Mouse (Mus musculus) kidney, embryonic 16.5 days (tissue): Measurements from ENCODE around the gene Hist1h3g. TPM values are rescaled to one million over a fixed set of nuclear protein-coding genes. Genes with fewer than 3 reads are reported as not detected.
"Not testable (repeated sequence)": the region's sequence is repeated elsewhere in the genome, so short reads cannot be mapped to it uniquely, and the experiment has no call there.

Source experiments
- ATAC-seq: fragments of 200-750 bp; cut with Nextera tagmentation; 2 replicates; pipeline ENCODE4 v1.8.0; 2017; ENCODE audit warnings: moderate TSS enrichment; ENCODE audit not compliant: low FRiP score, low TSS enrichment
- H3K27ac ChIP-seq: fragments of 300-500 bp; sonication (generic); 2 replicates; pipeline ENCODE4 v1.5.1; 2014; ENCODE audit warnings: low read length
- H3K27me3 ChIP-seq: fragments of 300-500 bp; sonication (generic); 2 replicates; pipeline ENCODE4 v1.6.1; 2014; ENCODE audit warnings: low read length, control low read depth, mixed read lengths; ENCODE audit not compliant: insufficient read depth
- H3K36me3 ChIP-seq: fragments of 300-500 bp; sonication (generic); 2 replicates; pipeline ENCODE4 v1.6.1; 2014; ENCODE audit warnings: low read length, control low read depth, mixed read lengths; ENCODE audit not compliant: insufficient read depth
- H3K4me1 ChIP-seq: fragments of 300-500 bp; sonication (generic); 2 replicates; pipeline ENCODE4 v1.6.1; 2014; ENCODE audit warnings: low read length, control low read depth, mixed read lengths; ENCODE audit not compliant: insufficient read depth
- H3K4me2 ChIP-seq: fragments of 300-500 bp; sonication (generic); replicated peaks from 2 replicates; pipeline ENCODE4 v1.6.1; 2014; ENCODE audit warnings: low read depth, low read length
- H3K4me3 ChIP-seq: fragments of 300-500 bp; sonication (generic); 2 replicates; pipeline ENCODE4 v1.5.1; 2014; ENCODE audit warnings: mild to moderate bottlenecking, low read length
- H3K9ac ChIP-seq: fragments of 300-500 bp; sonication (generic); replicated peaks from 2 replicates; pipeline ENCODE4 v1.6.1; 2014; ENCODE audit warnings: low read length
- H3K9me3 ChIP-seq: fragments of 300-500 bp; sonication (generic); 2 replicates; pipeline ENCODE4 v1.6.1; 2016; ENCODE audit warnings: low read length, control low read depth
- WGBS: fragments of 180-500 bp; shearing (Covaris S2); extraction: QIAGEN DNeasy Blood & Tissue Kit; methylation state at CpG from one replicate; pipeline ENCODE4 v1.1.7; 2014; 5-methylcytosine and 5-hydroxymethylcytosine counted together
- polyA plus RNA-seq: library from polyadenylated mRNA; unstranded; fragments of >200 nt; fragmentation: Nextera tagmentation; extraction: Ambion mirVana; gene quantifications from 2 replicates; pipeline ENCODE4 v1.2.1, GENCODE M21; 2015

The Hist1h3g gene
- polyA plus RNA-seq, 1 experiment from 2014 or later: 6.0 TPM

- H3K9me3 ChIP-seq, H3K4me1 ChIP-seq, H3K27me3 ChIP-seq, H3K36me3 ChIP-seq, ATAC-seq: not testable (repeated sequence)
- Histone ChIP-seq H3K9ac (peak overlapping the region; percentile 74), H3K27ac (peak overlapping the region; percentile 92), H3K4me3 (peak overlapping the region; percentile 54), H3K4me2 (peak overlapping the region; percentile 56)
- 4% methylated on average over 3 of the region's 3 CpGs for WGBS
Observed at GRCm38 (mm10) chr13:23542225-23542980, 7.2 kb downstream of the Hist1h3g start.

- Histone ChIP-seq H3K9ac (peak within 1 kb of the TSS; percentile 74), H3K4me3 (peak within 1 kb of the TSS; percentile 54), H3K27ac (peak within 1 kb of the TSS; percentile 97), H3K4me2 (peak within 1 kb of the TSS; percentile 86)
- under 1% methylated on average over 30 of the region's 42 CpGs for WGBS
- H3K4me1 ChIP-seq, H3K9me3 ChIP-seq, H3K27me3 ChIP-seq, H3K36me3 ChIP-seq: not testable (repeated sequence)
- ATAC-seq: peak; percentile 96
Observed at GRCm38 (mm10) chr13:23542999-23543607, 7.9 kb downstream of the Hist1h3g start, which contains the start of gene Hist1h2bh. Gene Hist1h2bh, minus strand, starts transcription at chr13:23543392.

GRCm38 (mm10) chr13:23543965-23544786, 9.0 kb downstream of the Hist1h3g start, which contains the start of gene Hist1h3f:
Gene Hist1h3f, plus strand, starts transcription at chr13:23544052.
- peaks cover 5% of the 10 kb centered on the region; the same call in 1 of the 2 replicates for H3K4me1 ChIP-seq
- H3K36me3 ChIP-seq: no peaks in the 10 kb centered on the region
- no peaks in the 10 kb centered on the region for H3K9me3 ChIP-seq
- H3K4me3 ChIP-seq: peak within 1 kb of the TSS; percentile 54
- H3K4me2 ChIP-seq: peak within 1 kb of the TSS; percentile 86
- peak; percentile 93 for ATAC-seq
- WGBS: under 1% methylated on average over 25 of the region's 45 CpGs
- H3K27me3 ChIP-seq: no peaks in the 10 kb centered on the region
- peak within 1 kb of the TSS; percentile 97 for H3K27ac ChIP-seq
- H3K9ac ChIP-seq: peak within 1 kb of the TSS; percentile 74

- not testable (repeated sequence) for H3K4me1 ChIP-seq, H3K9me3 ChIP-seq, H3K27me3 ChIP-seq, H3K36me3 ChIP-seq
- WGBS: 0% methylated on average over 12 of the region's 14 CpGs
- Histone ChIP-seq H3K4me3 (peak overlapping the region; percentile 51), H3K4me2 (peak overlapping the region; percentile 46), H3K9ac (peak overlapping the region; percentile 66; the same call in 1 of the 2 replicates), H3K27ac (peak overlapping the region; percentile 90; the same call in 1 of the 2 replicates)
- ATAC-seq: peak; percentile 7; the same call in 1 of the 2 replicates
Observed at GRCm38 (mm10) chr13:23544787-23545120, 9.5 kb downstream of the Hist1h3g start.

GRCm38 (mm10) chr13:23546694-23547093, 11.5 kb downstream of the Hist1h3g start:
- 72% methylated on average over 5 of the region's 5 CpGs for WGBS
- peaks cover 6% of the 10 kb centered on the region for H3K4me1 ChIP-seq
- H3K9me3 ChIP-seq: no peaks in the 10 kb centered on the region
- H3K27me3 ChIP-seq: no peaks in the 10 kb centered on the region
- ATAC-seq: no peak
- no peaks in the 10 kb centered on the region for H3K36me3 ChIP-seq
- H3K4me3 ChIP-seq: no peak overlapping the region
- H3K27ac ChIP-seq: no peak overlapping the region
- H3K4me2 ChIP-seq: no peak overlapping the region
- H3K9ac ChIP-seq: no peak overlapping the region

GRCm38 (mm10) chr13:23550761-23551145, 15.5 kb downstream of the Hist1h3g start:
- Histone ChIP-seq H3K4me3 (peak overlapping the region; percentile 52), H3K9ac (peak overlapping the region; percentile 69), H3K4me2 (peak overlapping the region; percentile 68), H3K27me3 (no peaks in the 10 kb centered on the region), H3K9me3 (no peaks in the 10 kb centered on the region), H3K4me1 (peaks cover 14% of the 10 kb centered on the region), H3K36me3 (no peaks in the 10 kb centered on the region), H3K27ac (peak overlapping the region; percentile 96)
- WGBS: 0% methylated on average over 3 of the region's 3 CpGs
- ATAC-seq: no peak

- peak; percentile 88 for ATAC-seq
- not testable (repeated sequence) for H3K27me3 ChIP-seq
- WGBS: under 1% methylated on average over 44 of the region's 47 CpGs
Observed at GRCm38 (mm10) chr13:23551146-23551834, 16.1 kb downstream of the Hist1h3g start, which contains the start of gene Hist1h4f. Gene Hist1h4f, minus strand, starts transcription at chr13:23551648.

GRCm38 (mm10) chr13:23551931-23552914, 17.0 kb downstream of the Hist1h3g start:
- Histone ChIP-seq H3K9me3 (no peaks in the 10 kb centered on the region), H3K27ac (peak overlapping the region; percentile 96), H3K4me1 (peaks cover 18% of the 10 kb centered on the region), H3K36me3 (no peaks in the 10 kb centered on the region), H3K9ac (peak overlapping the region; percentile 69; the same call in 1 of the 2 replicates), H3K27me3 (no peaks in the 10 kb centered on the region), H3K4me2 (peak overlapping the region; percentile 68), H3K4me3 (peak overlapping the region; percentile 52)
- ATAC-seq: no peak
- WGBS: 49% methylated on average over 8 of the region's 8 CpGs

More at GRCm38 (mm10) chr13:23551146-23551834, 16.1 kb downstream of the Hist1h3g start, which contains the start of gene Hist1h4f:
- H3K36me3 ChIP-seq, H3K9me3 ChIP-seq: not testable (repeated sequence)
- Histone ChIP-seq H3K4me2 (peak within 1 kb of the TSS; percentile 68), H3K9ac (peak within 1 kb of the TSS; percentile 69), H3K27ac (peak within 1 kb of the TSS; percentile 96), H3K4me1 (peaks cover 14% of the 10 kb centered on the region), H3K4me3 (peak within 1 kb of the TSS; percentile 52)
